Mouse (Mus musculus) spleen, embryonic (tissue): Measurements from ENCODE around the gene Lmbr1l.
"Not testable (repeated sequence)": the region's sequence is repeated elsewhere in the genome, so short reads cannot be mapped to it uniquely, and the experiment has no call there.

ENCODE experiments used
- CTCF ChIA-PET: fragments of 350-600 bp; sonication (Branson Sonifier 250); formaldehyde crosslinking; loops from one replicate; lab custom pipeline; 2022; lab: Charles Lee

Lmbr1l gene

DNA sequence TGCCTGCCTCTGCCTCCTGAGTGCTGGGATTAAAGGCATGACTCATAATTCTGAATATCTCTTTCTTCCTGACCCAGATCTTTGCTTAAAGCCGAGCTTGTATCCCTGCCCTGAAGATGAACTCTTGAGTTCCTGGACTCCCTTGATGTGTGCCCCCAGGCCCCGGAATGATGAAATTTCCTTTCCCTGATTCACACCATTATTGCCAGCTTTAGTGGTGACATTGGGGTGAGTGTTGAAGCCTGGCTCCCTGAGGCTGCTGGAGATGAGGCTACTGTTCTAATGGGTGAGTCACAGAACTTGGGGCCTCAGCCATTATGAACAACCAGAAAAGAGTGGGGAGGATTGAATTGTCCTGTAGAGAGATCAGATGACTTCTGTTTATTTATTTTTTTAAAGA lies 23.5 kb upstream of the Lmbr1l start:
- CTCF ChIA-PET = interaction anchor here (0.7 to 0.9 kb wide), 2 partner anchors 12 to 44 kb away, joined by 3 to 4 read pairs; partner anchors contain the start of genes Gm49450 and Tuba1a

DNA sequence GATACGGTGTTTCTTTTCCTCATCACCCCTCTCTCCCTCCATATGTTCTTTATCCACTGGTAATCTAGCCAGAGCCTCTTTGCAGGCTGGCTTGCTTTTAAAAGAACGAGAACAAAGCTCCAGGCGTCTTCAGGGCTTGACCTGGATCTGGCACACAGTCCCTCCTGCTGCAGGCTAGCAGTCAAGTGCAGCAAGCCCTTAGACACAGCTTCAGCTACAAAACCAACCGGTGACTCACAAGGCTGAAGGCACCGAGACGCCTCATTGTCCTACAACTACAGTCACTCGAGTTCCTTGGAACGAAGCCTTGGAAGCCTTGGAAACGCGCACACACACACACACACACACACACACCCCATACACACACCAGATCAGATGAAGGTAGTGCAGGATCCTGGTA lies 22.8 kb upstream of the Lmbr1l start:
- CTCF ChIA-PET = no interaction called here

DNA sequence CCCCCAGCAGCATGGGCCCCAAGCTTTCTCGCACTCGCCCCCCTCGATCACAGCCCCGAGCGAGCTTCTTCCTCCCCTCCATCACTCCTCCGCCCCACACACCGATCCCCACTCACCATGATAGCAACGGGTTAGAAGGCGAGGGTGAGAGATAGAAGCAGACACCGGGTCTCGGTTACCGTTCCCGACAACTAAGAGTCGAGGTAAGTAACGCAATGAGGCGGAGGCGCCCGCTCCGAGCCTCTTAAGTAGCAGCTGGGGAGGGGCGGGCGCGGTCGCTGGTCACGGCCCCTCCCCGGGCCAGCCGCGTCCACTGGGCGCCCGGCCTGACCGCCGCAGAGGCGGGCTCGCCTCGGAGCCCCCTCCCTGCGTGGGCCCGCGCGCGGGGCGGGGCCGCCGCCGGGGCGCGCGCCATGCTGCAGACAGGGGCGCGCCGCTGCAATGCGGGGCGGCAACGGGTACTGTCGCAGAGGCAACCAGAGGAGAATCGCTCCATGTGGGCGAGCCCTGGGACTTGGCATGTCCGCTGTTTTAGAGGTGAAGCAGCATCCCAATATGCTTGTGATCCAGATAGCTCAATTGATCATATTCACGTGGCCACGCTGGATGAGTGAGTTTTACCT lies 16.3 kb upstream of the Lmbr1l start, which contains the start of gene Tuba1b:
Gene Tuba1b, minus strand, starts transcription at position 349 of the 623 bp plus-strand sequence.
- CTCF ChIA-PET = interaction anchor here (0.6 kb wide), 3 partner anchors 9 to 62 kb away, joined by 4 to 12 read pairs (median 5); no protein-coding TSS in a partner anchor

DNA sequence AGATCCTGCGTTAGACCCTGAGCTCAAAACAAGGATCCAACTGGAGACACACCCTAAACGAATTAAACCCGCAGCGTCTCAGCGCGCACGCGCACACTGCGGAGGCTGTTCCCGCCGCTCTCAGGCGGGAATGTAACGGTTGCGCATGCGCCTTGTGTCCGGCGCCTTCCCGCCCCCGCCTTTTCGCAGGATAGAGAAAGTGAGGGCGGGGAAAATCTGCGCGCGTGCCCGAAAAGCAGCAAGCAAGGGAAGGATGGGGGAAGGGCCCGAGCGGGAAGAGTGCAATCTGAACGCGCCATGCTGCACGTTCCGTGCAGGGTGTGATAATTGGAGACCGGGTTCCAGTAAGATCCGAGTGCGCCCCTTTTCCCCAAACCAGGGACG lies 15.8 kb upstream of the Lmbr1l start:
- CTCF ChIA-PET = interaction anchor here (0.6 kb wide), 2 partner anchors 21 to 61 kb away, joined by 4 to 12 read pairs; no protein-coding TSS in a partner anchor

DNA sequence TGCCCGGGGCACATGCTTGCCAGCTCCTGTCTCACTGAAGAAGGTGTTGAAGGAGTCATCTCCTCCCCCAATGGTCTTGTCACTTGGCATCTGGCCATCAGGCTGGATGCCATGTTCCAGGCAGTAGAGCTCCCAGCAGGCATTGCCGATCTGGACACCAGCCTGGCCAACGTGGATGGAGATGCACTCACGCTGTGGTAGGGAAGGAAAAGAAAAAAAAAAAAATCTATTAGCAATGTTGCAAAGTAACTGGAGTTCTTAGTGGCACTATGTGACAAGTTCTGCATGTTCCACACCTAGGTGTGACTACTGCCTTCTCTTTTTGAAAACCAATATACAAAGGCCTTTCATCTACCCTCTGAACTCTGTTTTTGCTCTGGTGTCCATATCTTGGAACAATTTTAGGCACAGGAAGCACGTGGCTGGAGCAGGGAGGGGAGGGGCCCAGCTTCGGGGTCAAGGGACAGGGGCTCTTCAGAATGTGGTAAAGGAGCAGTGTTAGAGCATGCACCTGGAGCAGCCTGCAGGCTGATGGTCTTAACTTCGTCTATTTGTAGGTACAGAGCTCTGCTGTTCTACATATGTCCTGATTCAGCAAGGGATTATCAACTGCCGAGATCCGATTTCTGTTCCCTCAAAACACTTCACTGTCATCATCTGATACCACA lies 15.1 kb upstream of the Lmbr1l start:
- CTCF ChIA-PET = not testable (repeated sequence)

DNA sequence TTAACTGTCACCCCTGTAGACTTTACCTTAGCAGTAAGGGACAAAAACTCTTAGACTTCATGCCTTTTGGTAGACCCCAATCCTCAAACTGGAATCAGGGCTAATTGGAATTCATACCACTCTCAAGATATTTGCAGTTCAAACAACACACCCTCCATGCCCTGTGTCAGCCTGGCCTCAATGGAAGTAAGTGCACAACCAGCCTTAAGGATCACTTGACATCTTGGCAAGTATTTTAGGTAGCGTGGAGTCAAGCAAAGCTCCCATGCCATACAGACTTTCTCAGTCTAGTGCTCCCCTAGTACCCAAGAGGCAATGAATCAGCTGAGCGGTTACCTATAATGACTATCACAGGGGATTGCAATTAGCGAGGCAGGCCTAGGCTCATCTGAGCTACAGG lies 13.0 kb upstream of the Lmbr1l start:
- CTCF ChIA-PET = no interaction called here

DNA sequence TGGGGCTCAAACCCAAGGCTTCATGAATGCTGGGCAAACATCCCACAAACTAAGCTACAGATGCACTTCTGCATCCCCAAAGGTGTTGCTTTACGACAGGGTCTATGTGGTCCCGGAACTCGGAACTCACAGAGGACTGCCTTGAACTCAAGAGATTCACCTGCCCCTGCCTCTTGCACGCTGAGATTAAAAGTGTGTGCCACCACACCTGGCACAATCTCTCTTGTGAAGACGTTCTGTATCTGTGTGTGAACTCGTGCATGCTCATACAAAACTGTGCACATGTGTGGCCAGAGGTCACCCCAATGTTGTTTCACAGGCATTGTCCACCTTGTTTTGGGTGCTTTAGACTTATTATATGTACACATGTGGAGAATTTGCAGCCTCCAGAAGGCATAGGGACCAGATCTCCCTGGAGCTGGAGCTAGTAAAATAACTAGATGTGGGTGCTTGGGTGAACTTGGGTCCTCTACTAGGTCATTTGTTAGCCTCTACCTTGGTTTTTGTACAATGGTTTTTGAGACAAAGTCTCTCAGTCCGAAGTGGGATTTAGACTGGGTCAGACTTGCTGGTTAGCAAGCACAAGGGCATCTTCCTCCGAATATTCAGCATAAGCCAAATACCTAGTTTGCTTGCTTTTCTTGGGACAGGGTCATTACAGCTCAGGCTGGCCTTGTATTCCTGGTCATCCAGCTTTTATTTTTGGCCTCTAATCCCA lies 12.1 kb upstream of the Lmbr1l start:
- CTCF ChIA-PET = no interaction called here

DNA sequence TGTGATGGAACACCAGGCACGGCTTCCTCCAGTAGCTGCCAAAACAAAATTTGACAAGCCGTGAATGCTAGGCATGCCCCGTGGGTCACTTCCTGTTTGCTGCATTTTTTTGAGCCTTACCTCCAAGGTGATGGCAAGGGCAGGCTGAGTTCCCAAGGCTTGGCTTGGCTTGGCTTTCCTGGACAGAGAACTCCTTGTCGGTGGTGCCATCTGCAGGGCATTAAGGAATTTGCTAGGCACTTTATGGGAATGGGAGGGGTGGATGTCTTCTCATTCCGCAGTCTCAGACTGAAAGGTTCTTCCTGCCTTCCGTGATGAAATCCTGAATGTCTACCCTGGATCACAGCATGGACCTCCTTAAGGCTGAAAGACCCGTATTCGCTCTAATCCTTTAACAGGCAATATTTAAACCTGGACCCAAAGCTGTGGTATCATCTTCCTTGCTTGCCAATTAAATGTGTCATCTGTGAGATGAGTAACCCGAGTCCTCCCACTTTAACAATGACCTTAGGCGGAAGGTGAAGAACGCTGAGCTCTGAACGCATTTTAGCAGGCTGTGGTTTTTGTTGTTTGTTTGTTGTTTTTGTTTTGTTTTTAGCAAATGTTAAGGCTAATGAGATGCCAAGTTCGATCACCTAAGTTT lies 10.7 kb upstream of the Lmbr1l start:
- CTCF ChIA-PET = interaction anchor here (0.6 kb wide), 1 partner anchor 80 kb away, joined by 3 read pairs; no protein-coding TSS in a partner anchor

DNA sequence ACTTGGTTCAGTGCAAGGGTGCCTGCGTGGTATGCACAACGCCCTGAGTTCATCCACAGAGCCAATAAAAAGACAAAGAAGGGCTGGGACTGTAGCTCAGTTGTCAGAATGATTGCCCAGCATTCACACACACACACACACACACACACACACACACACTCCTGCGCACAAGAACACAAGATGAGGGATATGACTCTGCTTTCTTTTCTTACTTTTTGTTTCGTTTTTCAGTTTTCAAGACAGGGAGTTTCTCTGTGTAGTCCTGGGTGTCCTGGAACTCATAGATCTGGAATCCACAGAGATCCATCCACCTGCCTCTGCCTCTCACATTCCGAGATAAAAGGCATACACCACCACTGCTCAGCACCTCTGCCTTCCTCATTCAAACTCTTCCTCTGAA lies 9.5 kb upstream of the Lmbr1l start:
- CTCF ChIA-PET = no interaction called here

DNA sequence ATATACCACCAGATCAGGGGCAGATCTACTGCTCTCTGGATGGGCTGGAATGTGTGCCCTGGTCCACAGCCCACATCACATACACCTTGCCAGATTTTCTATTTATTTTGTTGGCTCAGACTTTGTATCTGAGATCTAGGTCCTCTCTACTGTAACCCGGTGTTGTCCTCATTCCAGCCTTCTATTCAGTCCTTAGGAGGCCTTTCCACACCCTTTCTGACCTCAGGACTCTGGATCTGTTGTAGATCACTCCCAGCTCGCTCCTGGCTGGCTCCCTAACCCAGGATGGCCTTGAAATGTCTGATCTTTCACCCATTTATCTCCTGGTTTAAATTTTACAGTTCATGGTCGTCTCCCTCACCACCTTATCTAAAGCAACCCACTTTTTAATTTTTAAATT lies 6.7 kb upstream of the Lmbr1l start:
- CTCF ChIA-PET = no interaction called here

DNA sequence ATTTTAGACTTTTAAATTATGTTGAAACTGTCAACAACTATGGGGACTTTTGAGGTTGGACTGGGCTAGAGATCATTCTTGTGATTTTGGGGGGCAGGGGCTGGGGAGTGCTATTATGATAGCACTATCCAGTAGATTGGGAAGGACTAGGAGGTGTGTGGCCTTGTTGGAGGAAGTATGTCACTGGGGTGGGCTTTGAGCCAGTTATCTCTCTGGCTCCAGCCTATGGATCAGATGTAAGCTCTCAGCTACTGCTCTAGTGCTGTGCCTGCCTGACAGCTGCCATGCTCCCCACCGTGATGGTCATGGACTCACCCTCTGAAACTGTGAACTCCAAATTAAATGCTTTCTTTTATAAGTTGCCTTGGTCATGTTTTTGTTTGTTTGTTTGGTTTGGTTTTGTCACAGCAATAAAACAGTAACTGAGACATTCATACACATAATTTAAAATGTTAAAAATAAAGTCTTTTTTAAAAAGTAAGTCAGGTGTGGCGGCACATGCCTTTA lies 5.1 kb upstream of the Lmbr1l start:
- CTCF ChIA-PET = no interaction called here

DNA sequence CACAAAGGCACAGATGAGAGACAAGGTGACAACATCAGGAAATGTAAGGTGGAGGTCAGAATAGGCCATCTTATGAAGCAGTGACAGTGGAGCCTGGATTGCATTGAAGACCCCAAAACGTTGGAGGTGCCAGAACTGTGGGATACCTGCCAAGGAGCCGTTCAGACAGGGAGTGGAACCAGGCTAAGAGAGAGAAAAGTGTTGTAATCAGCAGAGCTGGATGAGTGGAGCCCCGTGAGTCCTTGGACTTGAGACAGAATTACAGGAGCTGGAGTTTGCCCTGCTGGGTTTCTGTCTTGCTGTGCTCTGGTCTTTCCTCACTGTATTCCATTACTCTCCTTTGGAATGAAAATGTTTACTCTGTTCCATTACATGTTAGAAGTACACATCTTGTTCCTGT lies 4.5 kb upstream of the Lmbr1l start:
- CTCF ChIA-PET = interaction anchor here (0.7 kb wide), 1 partner anchor 16 kb away, joined by 3 read pairs; no protein-coding TSS in a partner anchor

DNA sequence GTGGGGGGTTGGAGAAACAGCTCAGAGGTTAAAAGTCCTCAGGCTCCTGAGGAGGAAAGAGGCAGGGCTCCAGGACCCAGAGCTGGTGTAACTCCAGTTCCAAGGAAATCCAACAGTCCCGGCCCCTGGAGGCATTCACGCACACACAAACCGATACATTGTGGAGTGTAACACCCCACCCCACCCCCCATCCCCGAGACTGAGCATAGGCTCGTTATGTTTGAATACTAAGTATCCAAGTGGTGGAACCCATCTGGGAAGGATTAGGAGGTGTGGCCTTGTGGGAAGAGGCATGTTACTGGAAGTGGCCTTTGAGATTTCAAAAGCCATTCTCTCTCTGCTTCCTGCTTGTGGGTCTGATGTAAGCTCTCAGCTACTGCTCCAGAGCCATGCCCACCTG lies 3.5 kb upstream of the Lmbr1l start:
- CTCF ChIA-PET = interaction anchor here (0.5 kb wide), 1 partner anchor 63 kb away, joined by 6 read pairs; no protein-coding TSS in a partner anchor

DNA sequence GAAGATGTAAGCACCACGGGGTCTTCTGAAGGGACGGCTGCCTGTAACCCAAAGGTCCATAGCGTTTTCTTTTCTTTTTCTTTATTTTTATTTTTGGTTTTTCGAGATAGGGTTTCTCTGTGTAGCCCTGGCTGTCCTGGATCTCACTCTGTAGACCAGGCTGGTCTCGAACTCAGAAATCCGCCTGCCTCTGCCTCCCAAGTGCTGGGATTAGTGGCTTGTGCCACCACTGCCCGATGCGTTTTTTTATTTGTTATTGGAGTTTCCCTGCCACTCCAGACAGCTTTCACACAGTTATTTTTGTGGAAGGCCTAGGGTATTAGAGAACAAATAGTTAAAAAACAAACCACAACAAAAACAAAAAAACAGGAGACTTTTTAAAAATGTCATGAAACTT lies 466 bp upstream of the Lmbr1l start:
- CTCF ChIA-PET = interaction anchor here (0.6 kb wide), 1 partner anchor 12 kb away, joined by 8 read pairs; no protein-coding TSS in a partner anchor

DNA sequence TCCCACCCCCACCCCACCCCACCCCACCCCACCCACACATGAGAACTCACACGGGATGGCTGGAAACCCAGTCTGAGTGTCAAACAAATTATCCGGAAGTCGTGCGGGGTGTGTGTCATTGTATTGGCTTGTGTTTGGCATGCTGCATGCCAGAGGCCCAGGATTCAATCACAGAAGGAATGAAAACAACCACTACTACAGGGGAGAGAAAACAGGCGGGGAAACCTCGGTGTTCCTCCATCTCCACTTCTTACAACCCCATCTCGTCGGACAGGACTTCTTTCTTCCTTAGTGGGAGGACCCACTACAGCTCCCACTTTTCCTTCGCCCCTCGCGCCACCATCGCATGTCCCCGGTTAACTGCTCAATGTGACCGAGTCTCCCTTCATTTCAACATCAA lies 940 bp downstream of the Lmbr1l start:
- CTCF ChIA-PET = interaction anchor here (0.7 to 1.3 kb wide), 3 partner anchors 37 to 79 kb away, joined by 3 to 11 read pairs (median 4); partner anchors contain the start of genes Gm49450 and Tuba1a

DNA sequence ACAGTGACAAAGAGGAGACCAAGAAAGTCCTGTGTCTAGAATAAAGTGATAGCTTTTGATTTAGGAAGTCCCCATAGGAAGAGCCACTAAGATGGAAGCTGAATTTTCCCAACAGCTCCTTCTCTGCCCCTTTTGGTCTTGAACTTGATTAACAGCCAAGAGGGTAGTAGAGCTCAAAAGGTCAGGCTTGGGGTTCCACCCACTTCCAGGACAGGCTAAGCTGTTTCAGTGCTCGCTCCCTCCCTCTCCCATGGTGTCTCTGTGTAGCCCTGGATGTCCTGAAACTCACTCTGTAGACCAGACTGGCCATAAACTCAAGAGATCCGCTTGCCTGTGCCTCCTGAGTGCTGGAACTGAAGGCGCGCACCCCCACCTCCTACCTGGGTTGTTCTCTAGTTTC lies 2.0 kb downstream of the Lmbr1l start:
- CTCF ChIA-PET = no interaction called here

DNA sequence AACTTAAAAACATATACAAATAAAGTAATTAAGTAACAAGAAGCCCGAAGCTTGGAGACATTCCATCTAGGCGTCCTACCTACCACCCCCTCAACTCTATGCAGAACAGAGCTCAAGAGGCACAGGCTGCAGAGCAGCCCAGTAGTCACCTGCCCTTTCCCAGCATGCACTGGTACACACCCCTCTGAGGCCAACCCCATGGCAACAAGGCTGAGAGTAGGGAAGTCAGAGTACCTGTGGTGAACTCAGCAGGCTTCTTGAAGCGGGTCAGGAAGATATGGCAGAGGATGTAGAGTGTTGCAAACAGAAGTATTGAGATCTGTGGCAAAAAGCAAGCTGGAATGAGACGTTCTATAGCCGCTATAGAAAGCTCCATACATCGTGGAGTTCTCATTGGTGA lies 3.1 kb downstream of the Lmbr1l start:
- CTCF ChIA-PET = no interaction called here

DNA sequence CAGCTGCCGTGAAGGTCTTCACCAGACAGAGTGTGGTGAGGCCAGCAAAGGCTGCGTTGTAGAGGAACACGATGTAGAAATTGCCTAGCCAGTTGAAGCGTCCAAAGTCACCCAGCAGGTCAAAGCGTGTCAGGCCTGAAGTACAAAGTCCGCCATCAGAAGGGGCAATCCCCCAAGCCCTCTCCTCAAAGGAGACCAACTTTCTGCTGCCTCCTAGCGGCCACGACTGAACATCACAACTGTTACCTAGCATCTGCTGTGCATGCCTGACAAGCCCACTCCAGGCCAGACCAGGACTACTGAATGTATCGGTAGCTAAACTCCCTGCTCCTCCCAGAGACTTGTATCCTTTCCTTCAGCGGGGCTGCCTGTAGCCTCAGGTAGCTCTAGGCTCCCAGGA lies 13.3 kb downstream of the Lmbr1l start:
- CTCF ChIA-PET = no interaction called here

DNA sequence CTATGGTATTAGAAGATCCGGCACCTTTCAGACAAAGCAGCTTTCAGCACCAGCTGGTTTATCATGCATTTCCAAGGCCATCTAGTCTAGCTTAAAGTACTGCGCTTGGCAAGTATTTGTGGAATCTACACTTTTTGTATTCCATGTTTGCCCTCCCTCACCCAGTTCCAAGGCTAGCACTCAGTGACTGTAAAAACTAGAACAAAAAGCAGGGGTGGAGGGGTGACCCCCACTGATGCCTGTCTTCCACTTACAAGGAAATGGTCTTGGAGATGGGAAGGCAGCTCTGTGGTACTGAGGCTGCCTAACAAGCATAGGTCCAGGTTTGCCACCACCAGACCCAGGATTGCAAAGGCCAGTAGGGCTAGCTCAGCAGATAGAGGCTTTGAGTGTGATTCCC lies 15.4 kb downstream of the Lmbr1l start:
- CTCF ChIA-PET = no interaction called here

DNA sequence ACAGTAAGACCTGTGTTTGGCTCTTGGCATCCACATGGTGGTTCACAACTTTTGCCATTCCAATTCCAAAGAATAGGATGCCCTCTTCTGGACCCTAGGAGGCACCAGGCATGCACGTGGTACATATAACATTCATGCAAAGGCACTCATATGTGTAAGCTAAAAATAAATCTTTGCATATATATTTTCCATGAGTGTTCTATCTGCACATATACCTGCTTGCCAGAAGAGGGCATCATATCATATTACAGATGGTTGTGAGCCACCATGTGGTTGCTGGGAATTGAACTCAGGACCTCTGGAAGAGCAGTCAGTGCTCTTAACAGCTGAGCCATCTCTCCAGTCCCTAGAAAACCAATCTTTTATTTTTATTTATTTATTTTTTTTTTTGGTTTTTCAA lies 16.5 kb downstream of the Lmbr1l start:
- CTCF ChIA-PET = no interaction called here
